Mouse (Mus musculus) spleen, postnatal 14 days (tissue): Measurements from ENCODE around the gene Olfr157.
A peak's percentile ranks its signal among the peaks of the same experiment; 100 is the strongest.

Source experiments
- DNase-seq, 2 experiments: peaks; one replicate each; pipeline ENCODE4 v3.0.0; 2021 to 2022; ENCODE audit warnings: low spot score in 2 of 2

Gene Olfr157

GRCm38 (mm10) chr4:43840101-43840500 is at the start of gene Olfr157:
Gene Olfr157, minus strand, starts transcription at chr4:43840201.
- no peak for DNase-seq

GRCm38 (mm10) chr4:43884196-43884595 is 44.2 kb upstream of the Olfr157 start:
- no peak for DNase-seq

- DNase-seq = no peak
These were observed 39.6 kb upstream of the Olfr157 start for GRCm38 (mm10) chr4:43879566-43879965.

- DNase-seq = no peak
These were observed 38.2 kb upstream of the Olfr157 start for GRCm38 (mm10) chr4:43878121-43878776.

GRCm38 (mm10) chr4:43877230-43877629 is 37.2 kb upstream of the Olfr157 start:
- DNase-seq = no peak

GRCm38 (mm10) chr4:43875919-43876411 is 36.0 kb upstream of the Olfr157 start:
- DNase-seq = no peak

GRCm38 (mm10) chr4:43875160-43875918 is 35.3 kb upstream of the Olfr157 start, which contains the start of gene Reck:
Gene Reck, plus strand, starts transcription at chr4:43875530.
- DNase-seq = peak; percentile 49 to 64

GRCm38 (mm10) chr4:43874501-43874900 is 34.5 kb upstream of the Olfr157 start:
- DNase-seq = no peak

GRCm38 (mm10) chr4:43869821-43870220 is 29.8 kb upstream of the Olfr157 start:
- no peak for DNase-seq

- no peak for DNase-seq
These were observed 23.3 kb upstream of the Olfr157 start for GRCm38 (mm10) chr4:43863298-43863697.

GRCm38 (mm10) chr4:43860744-43861519 is 20.9 kb upstream of the Olfr157 start:
- peak in 1 of 2 experiments; percentile 32 for DNase-seq

GRCm38 (mm10) chr4:43859886-43860285 is 19.9 kb upstream of the Olfr157 start:
- no peak for DNase-seq

- DNase-seq = no peak
These were observed 14.1 kb upstream of the Olfr157 start for GRCm38 (mm10) chr4:43854101-43854500.

- no peak for DNase-seq
These were observed 11.3 kb upstream of the Olfr157 start, which contains the start of gene Olfr155 for GRCm38 (mm10) chr4:43851265-43851664. Gene Olfr155, plus strand, starts transcription at chr4:43851565.

GRCm38 (mm10) chr4:43838326-43838725 is 1.7 kb downstream of the Olfr157 start:
- DNase-seq = no peak

GRCm38 (mm10) chr4:43834749-43835148 is 5.3 kb downstream of the Olfr157 start:
- DNase-seq = no peak

GRCm38 (mm10) chr4:43833752-43834151 is 6.2 kb downstream of the Olfr157 start:
- no peak for DNase-seq

GRCm38 (mm10) chr4:43832031-43832430 is 8.0 kb downstream of the Olfr157 start:
- no peak for DNase-seq

- DNase-seq = no peak
These were observed 11.2 kb downstream of the Olfr157 start for GRCm38 (mm10) chr4:43828806-43829205.

GRCm38 (mm10) chr4:43823845-43824337 is 16.1 kb downstream of the Olfr157 start, which contains the start of gene Olfr156:
Gene Olfr156, minus strand, starts transcription at chr4:43823895.
- DNase-seq = no peak

GRCm38 (mm10) chr4:43822896-43823550 is 17.0 kb downstream of the Olfr157 start:
- DNase-seq = no peak
